In the genomic region with DNA sequence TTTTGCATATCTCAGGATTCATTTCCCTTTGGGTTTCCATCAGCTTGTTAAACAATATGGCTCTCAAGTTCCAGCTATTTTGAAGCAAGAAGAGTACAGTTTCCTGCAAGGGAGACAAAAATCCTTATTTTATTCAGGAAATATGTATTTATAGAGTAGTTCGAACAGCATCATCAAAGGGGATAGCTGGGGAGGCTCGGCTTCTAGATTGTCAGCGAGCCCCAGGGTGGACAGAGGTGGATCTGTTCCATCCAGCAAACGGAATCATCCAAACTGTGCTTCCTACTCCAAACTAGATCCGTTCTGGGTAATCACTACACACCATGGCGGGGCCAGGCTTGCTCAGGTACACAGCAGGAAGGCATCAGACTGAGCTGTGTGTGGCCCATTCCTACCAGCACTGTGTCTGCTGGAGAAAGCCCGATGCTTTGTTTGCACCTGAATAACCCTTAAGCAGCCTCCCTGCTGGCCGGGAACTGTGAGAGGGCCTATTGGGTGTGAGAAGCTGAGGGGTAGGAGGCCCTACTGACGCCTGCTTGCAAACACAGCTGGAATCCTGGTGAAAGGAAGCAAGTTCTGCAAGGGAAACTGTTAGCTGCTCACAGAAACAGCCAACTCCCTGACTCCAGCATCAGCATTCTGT, we compare ENCODE assay signal across 9 mouse cellular contexts.
DNase-seq lines count a peak whose midpoint lies in the region; ATAC-seq and TF ChIP-seq lines count a peak whose summit lies in the region.
"Had no signal": no experiment of that assay in that cellular context is flagged by ENCODE, and none has a peak within 500 bp of the region (broad histone marks: within the 10 kb centered on the region; RNA-seq: fewer than 3 reads in every experiment).

No protein-coding gene starts in this region.

- 0 out of 2 replicates have a peak overlapping the region, but pooled peaks have one; percentile 33 for H3K27ac ChIP-seq in intestine, embryonic 15.5 days
- no peak overlapping the region for H3K27ac ChIP-seq in intestine, postnatal 0 days (ENCODE audit: low read depth, low read length)
- H3K27ac ChIP-seq in forebrain, embryonic 10.5 days, result peak overlapping the region; percentile 83
- peak overlapping the region; percentile 91 for H3K27ac ChIP-seq in hindbrain, embryonic 14.5 days
- H3K27ac ChIP-seq in midbrain, embryonic 16.5 days (ENCODE audit: low read length), result peak overlapping the region; percentile 84

- no peak overlapping the region for H3K4me3 ChIP-seq in intestine, embryonic 15.5 days (replicated peaks)
- no peak overlapping the region for H3K4me3 ChIP-seq in intestine, postnatal 0 days (ENCODE audit: low read depth, low read length)
- H3K4me3 ChIP-seq in forebrain, embryonic 10.5 days, result no peak overlapping the region
- no peak overlapping the region for H3K4me3 ChIP-seq in hindbrain, embryonic 14.5 days (replicated peaks; ENCODE audit: low read length)
- no peak overlapping the region for H3K4me3 ChIP-seq in midbrain, embryonic 16.5 days (ENCODE audit: low read depth, low read length)
- H3K4me3 ChIP-seq: myocyte had no signal

- peak; percentile 31 for DNase-seq in forebrain, embryonic 10.5 days (ENCODE audit: extremely low spot score, low spot score)
- DNase-seq in hindbrain, embryonic 14.5 days (ENCODE audit: low spot score), result no peak
- no peak for DNase-seq in adrenal gland, adult (ENCODE audit: inconsistent age in 2 of 2, low spot score in 1 of 2)
- no peak for DNase-seq in kidney, postnatal 4 days
- DNase-seq in thymus, postnatal 14 days, result no peak

- no peaks in the 10 kb centered on the region for H3K27me3 ChIP-seq in intestine, embryonic 15.5 days (replicated peaks)
- H3K27me3 ChIP-seq in intestine, postnatal 0 days (replicated peaks; ENCODE audit: control insufficient read depth, insufficient read depth, low read length), result no peaks in the 10 kb centered on the region
- peaks cover 6% of the 10 kb centered on the region; the same call in 1 of the 2 replicates for H3K27me3 ChIP-seq in forebrain, embryonic 10.5 days (ENCODE audit: poor library complexity, severe bottlenecking)
- H3K27me3 ChIP-seq in hindbrain, embryonic 14.5 days (ENCODE audit: control insufficient read depth, insufficient read depth, low read length), result no peaks in the 10 kb centered on the region
- no peaks in the 10 kb centered on the region for H3K27me3 ChIP-seq in midbrain, embryonic 16.5 days (ENCODE audit: control insufficient read depth, insufficient read depth, low read depth, low read length)

- H3K4me2 ChIP-seq in intestine, embryonic 15.5 days (replicated peaks), result no peak overlapping the region
- no peak overlapping the region for H3K4me2 ChIP-seq in intestine, postnatal 0 days (replicated peaks; ENCODE audit: low read depth)
- H3K4me2 ChIP-seq in hindbrain, embryonic 14.5 days (replicated peaks), result no peak overlapping the region
- no peak overlapping the region for H3K4me2 ChIP-seq in midbrain, embryonic 16.5 days (ENCODE audit: low read length)

- no peaks in the 10 kb centered on the region for H3K9me3 ChIP-seq in intestine, embryonic 15.5 days
- H3K9me3 ChIP-seq in intestine, postnatal 0 days (ENCODE audit: control insufficient read depth), result no peaks in the 10 kb centered on the region
- peaks cover 8% of the 10 kb centered on the region; the same call in 1 of the 2 replicates for H3K9me3 ChIP-seq in forebrain, embryonic 10.5 days
- H3K9me3 ChIP-seq in hindbrain, embryonic 14.5 days (ENCODE audit: control insufficient read depth, low read length), result no peaks in the 10 kb centered on the region
- H3K9me3 ChIP-seq in midbrain, embryonic 16.5 days (replicated peaks; ENCODE audit: control insufficient read depth, low read length, poor library complexity, severe bottlenecking), result no peaks in the 10 kb centered on the region

- H3K4me1 ChIP-seq in intestine, embryonic 15.5 days (replicated peaks), result peaks cover 10% of the 10 kb centered on the region; the same call in 1 of the 2 replicates
- no peaks in the 10 kb centered on the region for H3K4me1 ChIP-seq in intestine, postnatal 0 days (replicated peaks; ENCODE audit: control insufficient read depth, insufficient read depth, low read length)
- H3K4me1 ChIP-seq in forebrain, embryonic 10.5 days, result peaks cover 20% of the 10 kb centered on the region
- peaks cover 25% of the 10 kb centered on the region for H3K4me1 ChIP-seq in hindbrain, embryonic 14.5 days (replicated peaks; ENCODE audit: control insufficient read depth, insufficient read depth, low read length)
- H3K4me1 ChIP-seq in midbrain, embryonic 16.5 days (ENCODE audit: control insufficient read depth, insufficient read depth, low read length), result peaks cover 9% of the 10 kb centered on the region

- TF ChIP-seq CTCF in intestine, postnatal 0 days (IDR thresholded peaks at IDR 0.05; ENCODE audit: low read depth), result no peak

- no peak for ATAC-seq in intestine, embryonic 15.5 days
- no peak for ATAC-seq in intestine, postnatal 0 days
- no peak; the same call in 1 of the 2 replicates for ATAC-seq in hindbrain, embryonic 14.5 days (ENCODE audit: low FRiP score)
- ATAC-seq in midbrain, embryonic 16.5 days, result no peak

- no peak overlapping the region for H3K9ac ChIP-seq in intestine, embryonic 15.5 days
- H3K9ac ChIP-seq in intestine, postnatal 0 days (ENCODE audit: low read depth, low read length), result no peak overlapping the region
- H3K9ac ChIP-seq in hindbrain, embryonic 14.5 days, result peak overlapping the region; percentile 18
- peak overlapping the region; percentile 32; the same call in 1 of the 2 replicates for H3K9ac ChIP-seq in midbrain, embryonic 16.5 days (ENCODE audit: low read depth, low read length)

- no peaks in the 10 kb centered on the region for H3K36me3 ChIP-seq in intestine, embryonic 15.5 days
- no peaks in the 10 kb centered on the region for H3K36me3 ChIP-seq in intestine, postnatal 0 days (ENCODE audit: control insufficient read depth, insufficient read depth)
- H3K36me3 ChIP-seq in forebrain, embryonic 10.5 days (replicated peaks), result no peaks in the 10 kb centered on the region
- no peaks in the 10 kb centered on the region for H3K36me3 ChIP-seq in hindbrain, embryonic 14.5 days (replicated peaks; ENCODE audit: control insufficient read depth, insufficient read depth)
- H3K36me3 ChIP-seq in midbrain, embryonic 16.5 days (ENCODE audit: control insufficient read depth, insufficient read depth, low read length), result no peaks in the 10 kb centered on the region

- WGBS in intestine, embryonic 15.5 days, result 31% methylated on average over 9 of the region's 9 CpGs
- 34% methylated on average over 9 of the region's 9 CpGs for WGBS in intestine, postnatal 0 days
- WGBS in forebrain, embryonic 10.5 days, result 13% methylated on average over 9 of the region's 9 CpGs
- WGBS in hindbrain, embryonic 14.5 days, result 19% methylated on average over 9 of the region's 9 CpGs
- WGBS in midbrain, embryonic 16.5 days, result 12% methylated on average over 9 of the region's 9 CpGs

Comparison
In these comparisons a context has a peak if more than half of its experiments do, and no peak if none do; other contexts are left out.
1. H3K9ac ChIP-seq: peak in hindbrain, embryonic 14.5 days (single experiment) and midbrain, embryonic 16.5 days (single experiment); none in intestine, embryonic 15.5 days (single experiment) and intestine, postnatal 0 days (single experiment).